Mouse (Mus musculus): ENCODE measurements around the gene Clgn. TPM values are rescaled to one million over a fixed set of nuclear protein-coding genes. Genes with fewer than 3 reads are reported as not detected.
"Not testable (repeated sequence)": the region's sequence is repeated elsewhere in the genome, so short reads cannot be mapped to it uniquely, and the experiment has no call there.

Gene Clgn
- polyA plus RNA-seq, 1 experiment from 2014 or later = 0.08 TPM

DNA sequence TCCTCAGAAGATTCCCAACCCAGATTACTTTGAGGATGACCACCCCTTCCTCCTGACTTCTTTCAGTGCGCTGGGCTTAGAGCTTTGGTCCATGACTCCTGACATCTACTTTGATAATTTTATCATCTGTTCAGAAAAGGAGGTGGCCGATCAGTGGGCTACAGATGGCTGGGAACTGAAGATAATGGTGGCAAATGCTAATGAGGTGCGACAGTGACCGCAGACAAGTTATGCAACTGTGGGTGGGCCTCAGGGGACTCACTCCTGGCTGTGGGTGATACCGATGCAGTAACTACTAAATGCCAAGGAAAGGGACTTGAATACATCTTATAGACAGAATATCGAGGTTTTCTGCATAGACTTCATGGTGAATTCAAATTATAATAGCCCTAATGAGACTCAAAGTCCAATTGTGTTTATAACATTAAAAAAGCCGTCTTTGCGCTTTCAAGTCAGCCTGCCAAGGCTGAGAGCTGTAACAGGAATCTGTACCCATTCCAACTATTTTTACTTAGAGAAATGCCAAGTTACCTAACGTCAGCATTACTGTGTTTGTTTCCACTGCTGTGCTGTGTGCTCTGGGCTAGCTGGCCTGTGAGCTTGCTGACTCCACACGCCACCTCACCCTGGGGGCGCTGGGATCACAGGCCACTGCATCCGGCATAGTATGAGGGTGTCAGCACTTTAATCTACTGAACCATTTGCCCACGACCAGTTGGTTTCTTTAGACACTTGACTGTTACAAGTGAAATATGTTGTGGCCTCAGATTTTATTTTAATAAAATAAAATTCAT is 33.6 kb downstream of the Clgn start:
- WGBS = 70% methylated on average over 13 of the region's 13 CpGs
- Histone ChIP-seq H3K27me3 (ENCODE audit: control insufficient read depth, insufficient read depth, low read length) (peaks cover 35% of the 10 kb centered on the region), H3K4me2 (ENCODE audit: low read length) (no peak overlapping the region), H3K4me1 (ENCODE audit: control insufficient read depth in 2 of 2, insufficient read depth in 2 of 2, low read length in 2 of 2) (peaks cover 0 to 8% of the 10 kb centered on the region in 2 experiments; a peak in 1 of 4 replicates), H3K36me3 (ENCODE audit: control insufficient read depth, insufficient read depth, low read length) (no peaks in the 10 kb centered on the region), H3K4me3 (ENCODE audit: control insufficient read depth in 1 of 2, insufficient read depth in 1 of 2, low read depth in 1 of 2, low read length in 2 of 2) (no peak overlapping the region), H3K9ac (ENCODE audit: low read length) (no peak overlapping the region), H3K9me3 (ENCODE audit: control insufficient read depth, low read length) (no peaks in the 10 kb centered on the region), H3K27ac (replicated peaks in 1 of 2; ENCODE audit: control insufficient read depth in 1 of 2, insufficient read depth in 1 of 2, low read depth in 2 of 2, low read length in 2 of 2) (no peak overlapping the region)
- ATAC-seq (ENCODE audit: insufficient number of reproducible peaks, insufficient read depth, low FRiP score, low read depth) = no peak

DNA sequence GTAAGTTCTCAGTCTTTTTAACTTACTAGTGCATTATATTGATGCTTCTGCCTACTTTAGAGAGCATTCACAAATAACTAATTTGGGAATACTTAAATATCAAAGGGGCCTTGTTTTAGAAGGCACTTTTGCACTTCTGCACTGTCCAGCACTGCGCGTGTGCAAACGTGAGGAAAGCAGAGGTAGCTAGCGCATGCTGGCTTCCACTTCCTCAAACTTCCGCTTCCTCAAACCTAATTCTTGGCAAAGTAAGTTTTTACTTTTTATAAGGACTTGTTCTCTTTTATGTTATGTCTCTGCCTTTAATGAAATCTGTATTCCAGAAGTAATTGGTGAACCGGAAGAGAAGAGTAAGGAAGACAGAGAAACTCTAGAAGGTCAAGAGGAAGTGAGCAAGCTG is 35.5 kb downstream of the Clgn start:
- Histone ChIP-seq H3K9ac (ENCODE audit: low read length) (no peak overlapping the region), H3K4me2 (ENCODE audit: low read length) (no peak overlapping the region), H3K27ac (replicated peaks in 1 of 2; ENCODE audit: control insufficient read depth in 1 of 2, insufficient read depth in 1 of 2, low read depth in 2 of 2, low read length in 2 of 2) (no peak overlapping the region), H3K4me1 (ENCODE audit: control insufficient read depth in 2 of 2, insufficient read depth in 2 of 2, low read length in 2 of 2) (peaks cover 0 to 8% of the 10 kb centered on the region in 2 experiments; a peak in 1 of 4 replicates), H3K9me3 (ENCODE audit: control insufficient read depth, low read length) (no peaks in the 10 kb centered on the region), H3K27me3 (ENCODE audit: control insufficient read depth, insufficient read depth, low read length) (peaks cover 35% of the 10 kb centered on the region), H3K4me3 (ENCODE audit: control insufficient read depth in 1 of 2, insufficient read depth in 1 of 2, low read depth in 1 of 2, low read length in 2 of 2) (no peak overlapping the region), H3K36me3 (ENCODE audit: control insufficient read depth, insufficient read depth, low read length) (no peaks in the 10 kb centered on the region)
- no peak for ATAC-seq (ENCODE audit: insufficient number of reproducible peaks, insufficient read depth, low FRiP score, low read depth)
- WGBS = 90% methylated on average over 6 of the region's 6 CpGs

DNA sequence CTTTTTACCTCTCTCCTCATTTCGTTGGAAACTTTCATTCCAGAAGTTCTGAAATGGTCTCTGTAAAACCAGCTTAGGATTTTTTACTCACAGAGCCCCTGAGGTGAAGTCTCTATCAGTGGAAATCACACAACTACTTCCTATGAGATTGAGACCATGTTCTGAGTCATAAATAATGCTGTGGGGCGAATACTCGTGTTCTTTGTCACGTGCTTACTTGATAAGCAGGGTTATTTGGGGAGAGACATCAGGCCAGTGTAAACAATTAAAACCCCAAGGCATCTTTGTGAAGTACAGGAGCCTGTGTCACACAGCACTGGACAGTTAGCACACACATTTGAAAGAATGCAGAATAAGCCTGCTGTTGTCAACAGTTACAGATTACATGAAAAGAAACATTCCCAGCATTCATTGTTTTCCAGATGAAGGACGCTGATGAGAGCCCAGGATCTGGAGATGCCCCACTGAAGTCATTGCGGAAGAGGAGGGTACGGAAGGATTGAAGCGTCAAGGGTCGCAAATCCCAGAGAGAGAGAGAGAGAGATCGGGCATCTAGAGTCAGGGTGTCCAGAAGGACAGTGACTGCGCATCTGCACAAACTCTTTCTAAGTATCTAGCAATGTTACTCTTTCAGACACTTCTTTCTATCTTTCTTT is 36.6 kb downstream of the Clgn start:
- Histone ChIP-seq H3K9ac (ENCODE audit: low read length) (no peak overlapping the region), H3K4me3 (ENCODE audit: control insufficient read depth in 1 of 2, insufficient read depth in 1 of 2, low read depth in 1 of 2, low read length in 2 of 2) (no peak overlapping the region), H3K27ac (replicated peaks in 1 of 2; ENCODE audit: control insufficient read depth in 1 of 2, insufficient read depth in 1 of 2, low read depth in 2 of 2, low read length in 2 of 2) (no peak overlapping the region), H3K4me1 (ENCODE audit: control insufficient read depth in 2 of 2, insufficient read depth in 2 of 2, low read length in 2 of 2) (peaks cover 0 to 8% of the 10 kb centered on the region in 2 experiments; a peak in 1 of 4 replicates), H3K4me2 (ENCODE audit: low read length) (0 out of 2 replicates have a peak overlapping the region, but pooled peaks have one; percentile 6), H3K27me3 (ENCODE audit: control insufficient read depth, insufficient read depth, low read length) (peaks cover 38% of the 10 kb centered on the region), H3K36me3 (ENCODE audit: control insufficient read depth, insufficient read depth, low read length) (no peaks in the 10 kb centered on the region), H3K9me3 (ENCODE audit: control insufficient read depth, low read length) (no peaks in the 10 kb centered on the region)
- ATAC-seq (ENCODE audit: insufficient number of reproducible peaks, insufficient read depth, low FRiP score, low read depth) = no peak
- 38% methylated on average over 11 of the region's 11 CpGs for WGBS

DNA sequence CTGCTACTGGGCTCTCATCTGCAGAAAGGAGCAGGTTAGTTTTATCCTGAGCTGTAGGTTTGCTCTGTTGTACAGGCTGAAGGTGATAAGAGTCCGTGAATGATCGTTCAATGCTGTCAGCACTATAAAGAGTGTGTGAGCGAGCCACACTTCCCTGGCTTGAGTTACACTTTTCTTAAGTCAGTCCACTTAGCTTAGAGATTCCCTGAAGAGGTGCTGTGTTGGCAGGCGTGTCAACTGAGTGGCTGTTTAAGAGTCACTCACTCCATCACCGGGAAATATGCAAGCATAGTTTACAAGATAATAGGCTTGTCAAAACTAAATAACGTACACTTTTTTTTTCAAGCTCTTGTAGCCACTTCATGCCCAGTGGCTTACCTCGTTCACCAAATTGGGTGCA is 37.3 kb downstream of the Clgn start:
- no peak overlapping the region for H3K4me3 ChIP-seq (ENCODE audit: control insufficient read depth in 1 of 2, insufficient read depth in 1 of 2, low read depth in 1 of 2, low read length in 2 of 2)
- H3K27ac ChIP-seq (replicated peaks in 1 of 2; ENCODE audit: control insufficient read depth in 1 of 2, insufficient read depth in 1 of 2, low read depth in 2 of 2, low read length in 2 of 2) = no peak overlapping the region
- H3K9ac ChIP-seq (ENCODE audit: low read length) = no peak overlapping the region
- no peak overlapping the region for H3K4me2 ChIP-seq (ENCODE audit: low read length)
- WGBS = 25% methylated on average over 7 of the region's 7 CpGs
- H3K27me3 ChIP-seq (ENCODE audit: control insufficient read depth, insufficient read depth, low read length) = peaks cover 33% of the 10 kb centered on the region
- H3K4me1 ChIP-seq (ENCODE audit: control insufficient read depth in 2 of 2, insufficient read depth in 2 of 2, low read length in 2 of 2) = peaks cover 0 to 8% of the 10 kb centered on the region in 2 experiments; a peak in 1 of 4 replicates
- H3K9me3 ChIP-seq (ENCODE audit: control insufficient read depth, low read length) = no peaks in the 10 kb centered on the region
- no peak for ATAC-seq (ENCODE audit: insufficient number of reproducible peaks, insufficient read depth, low FRiP score, low read depth)
- H3K36me3 ChIP-seq (ENCODE audit: control insufficient read depth, insufficient read depth, low read length) = no peaks in the 10 kb centered on the region

DNA sequence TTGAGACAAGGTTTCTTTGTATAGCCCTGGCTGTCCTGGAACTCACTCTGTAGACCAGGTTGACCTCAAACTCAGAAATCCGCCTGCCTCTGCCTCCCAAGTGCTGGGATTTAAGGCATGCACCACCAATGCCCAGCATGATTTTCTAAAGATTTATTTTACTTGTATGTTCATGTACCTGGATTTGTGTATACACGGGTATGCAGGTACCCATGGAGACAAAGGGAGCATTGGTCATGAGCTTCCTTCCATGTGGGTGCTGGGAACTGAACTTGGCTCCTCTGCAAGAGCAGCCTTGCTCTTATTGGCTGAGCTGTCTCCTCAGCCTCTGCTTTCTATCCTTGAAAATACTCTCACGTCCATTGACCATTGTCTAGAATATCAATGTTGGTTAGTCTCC is 39.0 kb downstream of the Clgn start:
- ATAC-seq (ENCODE audit: insufficient number of reproducible peaks, insufficient read depth, low FRiP score, low read depth); H3K9ac ChIP-seq (ENCODE audit: low read length); H3K4me3 ChIP-seq (ENCODE audit: control insufficient read depth in 1 of 2, insufficient read depth in 1 of 2, low read depth in 1 of 2, low read length in 2 of 2); H3K4me1 ChIP-seq (ENCODE audit: control insufficient read depth in 2 of 2, insufficient read depth in 2 of 2, low read length in 2 of 2); H3K9me3 ChIP-seq (ENCODE audit: control insufficient read depth, low read length); H3K36me3 ChIP-seq (ENCODE audit: control insufficient read depth, insufficient read depth, low read length); H3K27ac ChIP-seq (replicated peaks in 1 of 2; ENCODE audit: control insufficient read depth in 1 of 2, insufficient read depth in 1 of 2, low read depth in 2 of 2, low read length in 2 of 2); H3K4me2 ChIP-seq (ENCODE audit: low read length): not testable (repeated sequence)
- peaks cover 25% of the 10 kb centered on the region for H3K27me3 ChIP-seq (ENCODE audit: control insufficient read depth, insufficient read depth, low read length)
- 81% methylated on average over 3 of the region's 3 CpGs for WGBS

DNA sequence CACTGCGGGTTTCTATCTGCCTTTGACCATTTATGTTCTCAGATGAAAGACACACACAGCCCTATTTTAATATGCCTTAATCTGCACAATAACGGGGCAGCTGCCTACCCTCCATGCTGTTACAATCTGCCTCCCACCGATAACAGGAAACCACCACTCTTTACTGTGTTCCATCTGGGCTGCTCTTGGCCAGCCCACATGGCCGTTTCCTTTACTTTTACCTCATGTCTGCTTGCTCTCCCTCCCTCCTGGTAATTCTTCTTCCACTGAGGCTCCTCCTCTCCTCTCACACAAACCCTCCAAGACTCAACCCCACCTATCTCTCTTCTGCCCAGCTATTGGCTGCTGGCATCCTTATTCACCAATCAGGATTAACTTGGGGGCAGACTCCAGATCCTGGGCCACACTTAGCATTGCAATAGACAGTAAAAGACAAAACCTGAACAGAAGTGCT is 39.4 kb downstream of the Clgn start:
- Histone ChIP-seq H3K27ac (replicated peaks in 1 of 2; ENCODE audit: control insufficient read depth in 1 of 2, insufficient read depth in 1 of 2, low read depth in 2 of 2, low read length in 2 of 2) (no peak overlapping the region), H3K9me3 (ENCODE audit: control insufficient read depth, low read length) (no peaks in the 10 kb centered on the region), H3K9ac (ENCODE audit: low read length) (no peak overlapping the region), H3K4me1 (ENCODE audit: control insufficient read depth in 2 of 2, insufficient read depth in 2 of 2, low read length in 2 of 2) (peaks cover 0 to 8% of the 10 kb centered on the region in 2 experiments; a peak in 1 of 4 replicates), H3K27me3 (ENCODE audit: control insufficient read depth, insufficient read depth, low read length) (peaks cover 22% of the 10 kb centered on the region), H3K36me3 (ENCODE audit: control insufficient read depth, insufficient read depth, low read length) (peaks cover 7% of the 10 kb centered on the region; the same call in 1 of the 2 replicates), H3K4me2 (ENCODE audit: low read length) (no peak overlapping the region), H3K4me3 (ENCODE audit: control insufficient read depth in 1 of 2, insufficient read depth in 1 of 2, low read depth in 1 of 2, low read length in 2 of 2) (no peak overlapping the region)
- 57% methylated on average over 4 of the region's 4 CpGs for WGBS
- ATAC-seq (ENCODE audit: insufficient number of reproducible peaks, insufficient read depth, low FRiP score, low read depth) = no peak

DNA sequence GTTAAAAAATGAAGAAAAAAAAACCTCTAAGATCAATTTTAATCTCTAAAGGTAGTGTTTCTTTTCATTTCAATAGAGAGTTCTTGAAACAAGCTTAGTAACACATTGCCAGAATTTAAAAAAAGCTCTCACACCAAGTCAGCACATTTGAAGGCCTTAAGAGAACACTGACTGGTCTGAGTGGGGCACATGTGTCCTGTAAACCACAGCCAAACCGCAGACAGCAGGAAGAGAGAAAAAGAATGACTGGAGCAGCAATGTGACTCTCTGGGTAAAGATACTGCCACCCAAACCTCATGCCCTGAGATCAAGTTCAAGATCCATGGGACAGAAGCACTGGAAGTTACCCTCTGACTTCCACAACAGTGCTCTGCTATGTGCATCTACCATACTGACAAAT is 47.4 kb downstream of the Clgn start:
- Histone ChIP-seq H3K36me3 (ENCODE audit: control insufficient read depth, insufficient read depth, low read length) (peaks cover 31% of the 10 kb centered on the region), H3K27me3 (ENCODE audit: control insufficient read depth, insufficient read depth, low read length) (no peaks in the 10 kb centered on the region), H3K4me3 (ENCODE audit: control insufficient read depth in 1 of 2, insufficient read depth in 1 of 2, low read depth in 1 of 2, low read length in 2 of 2) (no peak overlapping the region), H3K9ac (ENCODE audit: low read length) (no peak overlapping the region), H3K4me1 (ENCODE audit: control insufficient read depth in 2 of 2, insufficient read depth in 2 of 2, low read length in 2 of 2) (peaks cover 0 to 6% of the 10 kb centered on the region in 2 experiments; a peak in 2 of 4 replicates), H3K9me3 (ENCODE audit: control insufficient read depth, low read length) (no peaks in the 10 kb centered on the region), H3K27ac (replicated peaks in 1 of 2; ENCODE audit: control insufficient read depth in 1 of 2, insufficient read depth in 1 of 2, low read depth in 2 of 2, low read length in 2 of 2) (no peak overlapping the region), H3K4me2 (ENCODE audit: low read length) (no peak overlapping the region)
- ATAC-seq (ENCODE audit: insufficient number of reproducible peaks, insufficient read depth, low FRiP score, low read depth) = no peak
- 93% methylated on average over 1 of the region's 1 CpGs for WGBS
